Mouse (Mus musculus) heart, postnatal 14 days (tissue): ENCODE results near the gene Hoxb7. TPM values are rescaled to one million over a fixed set of nuclear protein-coding genes. Genes with fewer than 3 reads are reported as not detected.

Source experiments
- DNase-seq, 2 experiments: peaks; one replicate each; pipeline ENCODE4 v3.0.0; 2021 to 2022
- intact Hi-C: fragments of 180-260 bp; cut with DNase I; formaldehyde crosslinking; loops from one replicate; pipeline ENCODE4 v1.15.1; 2025
- microRNA-seq, 2 experiments: library from miRNA; unstranded; fragments of <30 nt; microRNA quantifications; one replicate each; pipeline ENCODE4 v1.2.0; 2021 to 2022
- total RNA-seq, 2 experiments: library from RNA; stranded (reverse); gene quantifications; 2 replicates each; pipeline ENCODE4 v1.2.3; 2021

The Hoxb7 gene
- total RNA-seq, 2 experiments from 2014 or later = not detected

DNA sequence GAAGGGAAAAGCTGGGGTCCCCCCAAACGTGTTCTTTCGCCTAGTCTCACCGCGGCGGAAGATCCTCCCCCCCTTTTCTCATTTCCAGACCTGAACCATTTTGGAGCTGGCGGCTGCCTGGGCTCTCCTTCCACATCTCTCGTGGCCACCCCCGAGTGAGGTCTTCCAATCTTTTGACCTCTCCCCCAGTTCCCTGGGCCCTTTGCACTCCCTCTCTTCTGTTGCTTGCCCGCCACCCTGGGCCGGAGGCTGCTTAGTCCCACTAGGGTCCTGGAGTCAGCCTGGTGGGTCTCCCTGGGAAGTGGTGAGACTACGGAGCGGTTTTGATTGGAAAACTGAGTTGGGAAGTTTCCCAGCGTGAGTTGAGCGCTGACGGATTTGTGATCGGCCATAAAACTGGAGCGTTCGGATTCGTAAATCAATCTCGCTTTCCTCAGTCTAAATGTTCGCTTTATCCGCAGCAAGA lies 39.4 kb downstream of the Hoxb7 start:
- no peak for DNase-seq
- intact Hi-C loops = no loop called here

DNA sequence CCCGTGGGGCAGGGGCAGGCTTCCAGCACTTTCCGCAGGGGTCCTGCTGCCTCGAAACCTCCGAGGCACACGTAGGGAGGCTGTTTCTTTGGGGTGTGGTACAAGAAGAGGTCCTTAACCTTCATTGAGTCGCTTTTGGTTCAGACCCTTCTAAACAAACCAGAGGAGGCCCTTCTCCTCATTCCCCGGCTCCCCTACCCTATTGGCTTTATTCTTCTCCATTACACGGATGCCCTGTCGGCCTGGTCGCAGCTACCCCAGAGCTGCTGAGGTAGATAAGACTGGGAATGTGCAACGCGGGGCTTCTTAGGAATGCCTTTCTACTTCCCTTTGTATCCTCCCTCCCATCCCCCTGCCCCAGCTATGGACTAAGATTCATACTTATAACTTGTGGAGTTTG lies 40.3 kb downstream of the Hoxb7 start:
- intact Hi-C loops = no loop called here

DNA sequence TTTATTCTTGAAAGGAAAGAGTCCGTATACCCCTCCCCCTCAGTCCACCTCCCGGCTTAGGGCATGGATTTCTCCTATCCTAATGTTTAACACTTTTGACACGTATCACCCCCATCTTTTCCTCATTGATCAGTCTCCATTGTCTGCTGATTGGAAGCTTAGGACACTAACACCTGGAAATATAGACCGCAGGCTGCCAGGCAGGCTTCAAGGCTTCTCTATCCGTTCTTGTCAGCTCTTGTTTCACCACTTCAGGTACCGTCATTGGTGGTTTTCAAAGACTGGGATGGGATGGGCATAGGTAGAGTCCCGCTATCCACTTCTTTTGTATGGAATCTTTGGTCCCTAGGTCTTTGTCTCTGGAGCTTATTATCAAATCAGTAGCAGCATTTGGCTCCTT lies 40.7 kb downstream of the Hoxb7 start:
- DNase-seq = no peak
- intact Hi-C loops = no loop called here

More for the DNA sequence above, 40.3 kb downstream of the Hoxb7 start:
- no peak for DNase-seq

DNA sequence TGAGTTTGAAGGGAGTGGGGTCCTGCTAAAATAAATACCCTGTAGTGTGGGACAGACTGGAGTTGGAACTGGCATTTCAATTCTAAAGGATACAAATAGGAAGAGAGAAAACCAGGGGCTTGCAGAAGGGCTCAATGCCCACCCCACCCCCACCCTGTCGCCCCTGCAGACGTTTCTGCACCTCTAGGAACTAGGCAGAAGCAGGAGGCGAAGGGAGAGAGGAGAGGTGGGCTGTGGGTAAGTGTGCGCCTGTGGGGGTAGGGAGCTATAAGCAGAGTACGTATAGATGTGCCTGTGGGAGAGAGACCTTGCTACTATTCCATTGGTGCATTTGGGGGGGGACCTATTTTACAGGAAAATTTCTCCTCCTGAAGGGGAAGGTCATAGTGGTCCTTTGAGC lies 41.3 kb downstream of the Hoxb7 start:
- DNase-seq = no peak
- intact Hi-C loops = no loop called here

DNA sequence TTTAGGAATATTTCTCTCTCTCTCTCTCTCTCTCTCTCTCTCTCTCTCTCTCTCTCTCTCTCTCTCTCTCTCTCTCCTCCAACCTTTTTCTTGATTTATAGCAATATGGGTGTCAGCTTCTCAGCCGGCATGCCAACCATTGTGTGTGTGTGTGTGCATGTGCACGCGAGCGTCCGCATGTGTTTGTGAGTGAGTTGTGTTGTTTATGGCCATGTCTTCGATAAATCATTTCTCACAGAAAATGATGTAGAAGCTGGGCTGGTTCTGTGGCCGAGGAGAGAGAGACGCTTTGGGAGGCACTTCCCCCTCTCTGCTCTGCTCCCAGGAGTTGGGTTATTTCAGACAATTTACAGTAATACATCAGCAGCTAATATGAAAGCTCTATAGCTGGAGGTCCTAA lies 42.2 kb downstream of the Hoxb7 start:
- DNase-seq = no peak
- intact Hi-C loops = no loop called here

DNA sequence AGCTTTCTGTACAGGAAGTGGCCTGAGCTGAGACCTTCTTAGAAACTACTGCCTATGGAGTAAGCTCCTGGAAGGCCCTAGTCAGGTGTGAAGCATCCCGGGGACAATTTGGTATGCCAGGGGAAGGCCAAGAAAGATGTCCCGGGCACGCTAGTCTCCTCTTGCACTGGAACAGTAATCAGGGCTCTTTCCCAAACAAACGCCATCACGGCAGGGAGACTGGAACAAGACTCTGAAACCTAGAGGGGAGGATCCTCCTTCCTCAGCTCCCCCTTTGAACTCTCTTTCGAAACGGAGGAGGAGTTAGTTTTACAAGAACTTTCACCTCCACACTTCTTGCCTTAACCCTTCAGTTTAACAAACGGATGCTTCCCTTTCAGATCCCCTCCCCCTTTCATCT lies 45.7 kb downstream of the Hoxb7 start:
- intact Hi-C loops = no loop called here
- no peak for DNase-seq

DNA sequence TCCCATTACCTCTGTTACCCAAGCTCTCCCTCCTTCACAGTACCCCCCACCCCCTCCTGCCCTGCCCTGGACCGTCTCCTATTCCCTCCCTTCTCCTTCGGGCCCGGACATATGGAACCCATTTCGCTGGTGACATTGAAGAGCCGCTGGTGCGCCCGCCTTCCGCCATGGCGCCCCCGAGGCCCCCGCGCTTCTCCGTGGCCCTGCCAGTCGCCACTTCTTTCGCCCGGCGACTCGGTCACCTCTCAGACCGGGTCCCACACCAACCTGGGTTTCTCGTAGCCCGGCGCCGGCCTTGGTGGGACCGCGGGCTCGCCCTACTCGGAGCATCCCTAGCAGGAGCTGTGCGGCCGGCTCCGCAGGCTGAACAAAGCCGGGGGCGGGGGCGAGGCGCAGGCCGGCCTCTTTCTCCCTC lies 46.2 kb downstream of the Hoxb7 start:
- intact Hi-C loops = no loop called here
- DNase-seq = no peak

DNA sequence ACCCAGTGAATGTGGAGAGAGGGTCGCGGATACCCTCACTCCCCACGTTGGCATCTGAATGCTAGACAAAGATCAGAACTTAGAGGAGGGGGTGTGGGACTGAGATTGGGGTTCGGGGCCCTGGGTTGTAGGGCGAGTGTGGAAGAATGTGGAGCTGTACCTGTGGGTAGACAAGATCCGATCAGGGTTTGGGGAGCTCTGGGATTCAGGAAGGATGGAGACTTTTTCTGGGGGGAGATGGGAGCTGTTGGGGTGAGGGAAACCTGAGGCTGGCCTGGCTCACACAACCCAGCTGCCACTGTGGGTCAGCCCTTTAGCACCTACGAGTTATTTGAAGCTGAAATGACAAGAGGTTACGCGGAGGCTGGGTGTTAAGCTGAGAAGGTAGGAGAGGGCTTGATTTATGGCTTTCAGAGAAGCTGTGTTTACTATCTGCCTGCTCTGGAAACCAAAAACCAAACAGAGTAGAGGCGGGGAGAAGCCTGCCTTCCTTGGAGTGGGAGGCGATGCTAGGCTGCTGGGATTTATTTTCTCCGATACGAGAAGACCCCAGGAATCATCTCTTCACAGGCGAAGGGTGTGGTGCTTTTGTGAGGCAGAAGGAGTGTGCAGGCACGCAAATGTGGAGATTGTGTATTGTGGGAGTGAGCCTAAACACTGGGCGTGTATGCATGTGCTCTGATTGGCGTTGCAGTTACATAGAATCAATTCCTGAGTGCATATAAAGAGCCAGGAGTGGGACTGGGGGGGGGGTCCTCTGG lies 47.0 kb downstream of the Hoxb7 start:
- intact Hi-C loops = no loop called here
- DNase-seq = no peak

DNA sequence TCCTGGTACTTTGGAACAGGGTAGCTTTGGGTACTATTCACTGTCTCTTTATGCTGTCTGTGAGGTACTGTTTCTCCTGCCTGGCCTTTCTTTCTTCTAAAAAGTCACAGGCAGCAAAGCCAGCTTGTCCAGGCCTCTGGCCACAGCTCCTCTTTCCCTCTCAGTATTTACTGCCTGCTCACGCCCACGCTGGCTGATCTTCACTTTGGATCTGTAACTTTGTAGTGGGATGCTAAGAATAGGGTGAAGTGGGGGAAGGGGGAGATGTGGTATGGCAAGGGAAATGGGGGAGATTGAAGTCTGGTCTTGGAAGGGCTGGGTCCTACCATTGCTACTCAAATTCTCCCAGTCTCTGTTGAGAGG lies 47.6 kb downstream of the Hoxb7 start:
- DNase-seq = no peak

DNA sequence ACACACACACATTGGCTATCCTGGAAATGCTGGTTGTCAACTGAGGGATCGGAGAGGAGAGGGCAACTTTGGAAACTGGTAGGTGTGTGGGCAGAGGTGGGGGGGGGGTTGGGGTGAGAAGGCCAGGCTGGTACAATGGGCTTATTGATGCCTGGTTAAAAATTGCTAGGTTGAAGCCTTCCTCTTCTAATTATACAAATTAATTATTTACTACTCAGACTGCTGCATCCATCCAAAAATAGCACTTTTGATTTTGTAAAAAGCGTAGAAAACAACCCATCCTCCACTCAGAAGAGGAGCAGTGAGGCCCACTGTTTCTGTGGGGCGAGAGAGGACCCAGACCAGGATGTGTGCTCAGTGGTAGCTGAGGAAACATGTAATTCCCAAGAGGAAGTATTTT lies 48.6 kb downstream of the Hoxb7 start:
- no peak for DNase-seq
- intact Hi-C loops = no loop called here

More for the DNA sequence above, 47.6 kb downstream of the Hoxb7 start:
- intact Hi-C loops = no loop called here

DNA sequence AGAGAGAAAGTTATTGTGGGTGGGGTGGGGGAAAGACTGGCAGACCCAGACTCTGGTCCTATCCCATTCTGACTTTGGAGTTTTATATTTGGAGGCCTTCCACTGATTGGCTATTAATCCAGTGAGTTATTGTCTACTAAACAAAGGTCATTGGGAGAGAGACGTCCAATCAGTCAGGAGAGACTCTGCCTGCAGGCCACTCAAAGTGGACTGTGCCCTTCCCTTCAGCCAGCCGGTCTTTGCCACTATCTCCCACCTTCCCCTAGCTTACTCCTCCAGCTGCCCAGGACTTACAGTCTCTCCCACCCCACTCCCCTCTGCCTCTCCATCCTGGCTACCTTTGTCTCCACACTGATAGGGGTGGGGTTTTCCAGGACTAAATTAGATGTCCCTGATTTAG lies 50.2 kb downstream of the Hoxb7 start:
- no peak for DNase-seq
- intact Hi-C loops = no loop called here

DNA sequence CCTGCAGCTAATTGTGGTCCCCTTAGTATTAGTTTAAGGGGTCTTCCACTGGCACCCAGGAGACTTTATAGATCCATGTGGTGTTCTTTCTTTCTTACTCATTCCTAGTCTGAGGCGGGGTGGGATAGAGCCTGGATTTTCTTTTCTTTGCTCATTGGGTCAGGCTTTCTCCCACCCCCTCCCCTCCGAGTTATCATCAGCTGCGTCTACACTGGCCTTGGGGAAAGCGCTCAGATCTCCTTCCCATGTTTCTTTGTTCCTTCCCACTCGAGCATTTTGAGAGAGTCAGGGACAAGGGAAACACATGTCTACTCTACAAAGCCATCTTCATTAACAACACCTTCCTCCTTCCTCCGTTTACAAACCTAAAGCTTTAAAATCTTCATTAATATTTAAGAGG lies 50.6 kb downstream of the Hoxb7 start:
- intact Hi-C loops = no loop called here
- no peak for DNase-seq

DNA sequence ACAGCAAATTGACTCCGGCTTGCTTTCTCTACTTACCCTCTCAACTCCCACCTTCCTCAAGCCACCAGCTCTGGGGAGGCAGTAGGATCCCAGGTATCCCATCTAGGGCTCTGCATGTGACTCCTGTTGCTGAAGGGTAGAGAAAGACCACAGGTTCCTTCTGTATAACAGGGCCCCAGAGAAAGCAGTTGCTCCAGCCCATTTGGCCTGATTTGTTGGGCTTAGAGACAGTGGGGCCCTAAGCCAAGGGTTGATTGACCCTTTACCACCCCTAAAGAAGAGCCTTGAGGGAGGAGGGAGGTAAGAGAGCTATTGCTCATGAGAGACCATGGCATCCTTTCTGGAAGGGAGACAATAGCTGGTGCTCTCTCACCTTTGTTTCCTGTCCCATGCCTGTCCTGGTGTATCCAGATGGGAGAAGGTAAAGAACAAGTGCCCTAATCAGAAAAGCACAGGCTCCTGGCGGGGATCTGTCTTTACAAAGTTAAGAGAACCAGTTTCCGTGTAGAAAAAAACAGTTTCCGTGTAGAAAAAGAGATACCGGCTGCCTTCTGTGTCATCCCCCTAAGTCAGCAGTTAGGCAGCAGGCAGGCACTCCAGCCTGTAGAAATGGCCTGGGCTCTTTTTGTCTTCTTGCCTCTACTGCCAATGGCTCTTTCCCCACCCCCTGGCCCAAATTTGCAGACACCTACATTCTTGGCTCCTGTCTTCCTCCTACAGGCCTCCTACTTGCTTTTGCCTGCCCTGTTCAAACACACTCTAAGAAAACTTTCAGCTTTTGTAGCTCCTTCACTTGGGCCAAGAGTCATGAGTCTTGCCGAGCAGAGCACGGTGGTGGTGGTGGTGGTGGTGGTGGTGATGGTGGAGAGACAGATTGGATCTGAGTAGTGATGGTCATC lies 52.8 kb downstream of the Hoxb7 start:
- intact Hi-C loops = no loop called here
- no peak for DNase-seq

Small RNA genes lying within 50 kb of the gene (microRNA-seq; reads per million reads assigned to microRNA genes)
- gene Mir10a = 5.3 to 1,290 reads per million in 2 experiments
- gene Mir196a-1 = 0 reads per million in 2 experiments

Other genes starting within 250 kb of the Hoxb7 start
- gene Ube2z, start 221.2 kb upstream of the Hoxb7 start, total RNA-seq = 10 to 100 TPM; 31.9 to 36.8 TPM
- 1,000 to 10,000 TPM; 3,151 to 3,310 TPM for gene Atp5g1, start 211.0 kb upstream of the Hoxb7 start, total RNA-seq
- gene Calcoco2, start 174.7 kb upstream of the Hoxb7 start, total RNA-seq = not detected
- under 1 TPM in 1 of 2 experiments, not detected in 1; 0.07 TPM for gene Ttll6, start 152.8 kb upstream of the Hoxb7 start, total RNA-seq
- gene Hoxb13, start 92.3 kb upstream of the Hoxb7 start, total RNA-seq = not detected
- gene Hoxb9, start 15.2 kb upstream of the Hoxb7 start, total RNA-seq = not detected
- not detected for gene Hoxb8, start 4.7 kb upstream of the Hoxb7 start, total RNA-seq
- not detected for gene Hoxb6, start 5.9 kb downstream of the Hoxb7 start, total RNA-seq
- under 1 TPM; 0.19 to 0.22 TPM for gene Hoxb5, start 16.7 kb downstream of the Hoxb7 start, total RNA-seq
- 1 to 10 TPM; 1.0 to 1.3 TPM for gene Hoxb4, start 31.6 kb downstream of the Hoxb7 start, total RNA-seq
- gene Hoxb3, start 36.7 kb downstream of the Hoxb7 start, total RNA-seq = under 1 TPM; 0.76 to 0.79 TPM
- gene Hoxb2, start 63.9 kb downstream of the Hoxb7 start, total RNA-seq = 1 to 10 TPM in 1 of 2 experiments, under 1 TPM in 1; 0.78 to 1.3 TPM
- not detected for gene Hoxb1, start 79.1 kb downstream of the Hoxb7 start, total RNA-seq
- gene Skap1, start 178.0 kb downstream of the Hoxb7 start, total RNA-seq = 1 to 10 TPM in 1 of 2 experiments, under 1 TPM in 1; 0.76 to 6.2 TPM